Mouse (Mus musculus) forebrain, embryonic 14.5 days (tissue): ENCODE measurements at regions not wholly inside any gene's neighbourhood (a gene's known extent, or its start where the extent isn't known, plus 50 kb on each side); places are given as distances from the start of the nearest gene placed in this dataset.
"Not testable (repeated sequence)": the region's sequence is repeated elsewhere in the genome, so short reads cannot be mapped to it uniquely, and the experiment has no call there.

Experiments used
- ATAC-seq: fragments of 200-750 bp; cut with Nextera tagmentation; 2 replicates; pipeline ENCODE4 v1.8.0; 2017; ENCODE audit warnings: mild to moderate bottlenecking, moderate library complexity
- DNase-seq: peaks from one replicate; pipeline ENCODE4 v3.0.0-alpha.2; 2015; ENCODE audit warnings: low spot score
- H3K27ac ChIP-seq: fragments of 300-500 bp; sonication (generic); 2 replicates; pipeline ENCODE4 v1.5.1; 2014; ENCODE audit warnings: low read depth, mild to moderate bottlenecking, control low read depth, low read length, moderate library complexity
- H3K27me3 ChIP-seq: fragments of 300-500 bp; sonication (generic); replicated peaks from 2 replicates; pipeline ENCODE4 v1.6.1; 2014; ENCODE audit warnings: low read length, control low read depth, mixed read lengths; ENCODE audit not compliant: control insufficient read depth, insufficient read depth
- H3K36me3 ChIP-seq: fragments of 300-500 bp; sonication (generic); 2 replicates; pipeline ENCODE4 v1.6.1; 2014; ENCODE audit warnings: low read length, control low read depth; ENCODE audit not compliant: control insufficient read depth, insufficient read depth
- H3K4me1 ChIP-seq: fragments of 300-500 bp; sonication (generic); 2 replicates; pipeline ENCODE4 v1.6.1; 2014; ENCODE audit warnings: antibody characterized with exemption, low read length, control low read depth; ENCODE audit not compliant: control insufficient read depth, insufficient read depth
- H3K4me2 ChIP-seq: fragments of 300-500 bp; sonication (generic); 2 replicates; pipeline ENCODE4 v1.6.1; 2014; ENCODE audit warnings: mild to moderate bottlenecking, control low read depth, low read length
- H3K4me3 ChIP-seq: fragments of 300-500 bp; sonication (generic); 2 replicates; pipeline ENCODE4 v1.5.1; 2014; ENCODE audit warnings: low read depth, low read length, control low read depth
- H3K9ac ChIP-seq: fragments of 300-500 bp; sonication (generic); 2 replicates; pipeline ENCODE4 v1.6.1; 2014; ENCODE audit warnings: mild to moderate bottlenecking, low read length, control low read depth, moderate library complexity
- H3K9me3 ChIP-seq: fragments of 300-500 bp; sonication (generic); replicated peaks from 2 replicates; pipeline ENCODE4 v1.6.1; 2016; ENCODE audit warnings: low read length, control low read depth, mixed read lengths; ENCODE audit not compliant: control insufficient read depth
- WGBS: fragments of 180-500 bp; shearing (Covaris S2); extraction: QIAGEN DNeasy Blood & Tissue Kit; methylation state at CpG from one replicate; pipeline ENCODE4 v1.1.7; 2014; 5-methylcytosine and 5-hydroxymethylcytosine counted together

DNA sequence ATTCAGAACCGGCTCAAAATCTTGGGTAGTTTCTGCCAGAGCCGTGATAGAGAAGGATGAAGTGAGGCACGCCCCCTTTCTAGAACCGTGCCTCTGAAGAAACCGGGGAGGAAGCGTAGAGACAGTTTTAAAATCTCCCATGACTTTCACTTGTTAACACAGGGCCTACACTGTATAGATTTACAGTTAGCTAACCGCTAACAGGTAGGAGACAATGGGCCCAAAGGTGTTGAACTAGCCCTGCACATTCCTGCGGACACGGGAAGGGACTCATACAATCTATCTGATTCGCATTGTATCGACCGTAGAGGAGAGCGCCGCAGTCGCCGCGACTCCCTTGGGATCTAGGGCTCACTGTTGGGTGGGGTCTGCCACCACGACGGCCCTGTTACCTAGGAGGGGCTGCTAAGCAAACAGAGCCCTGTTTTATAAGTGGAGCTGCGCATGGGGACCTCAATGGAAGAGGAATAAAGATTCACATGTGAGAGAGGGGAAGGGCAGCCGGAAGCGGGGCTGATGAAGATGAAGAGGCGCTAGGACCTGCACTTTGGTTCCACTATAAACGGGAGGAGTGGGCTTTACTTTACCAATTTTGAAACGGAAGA is 89.1 kb downstream of the Cd24a start:
- H3K9ac ChIP-seq, result no peak overlapping the region
- ATAC-seq (no peak), DNase-seq (no peak)
- no peaks in the 10 kb centered on the region for H3K4me1 ChIP-seq
- 67% methylated on average over 25 of the region's 25 CpGs for WGBS
- H3K27ac ChIP-seq, result no peak overlapping the region
- no peaks in the 10 kb centered on the region for H3K27me3 ChIP-seq
- no peak overlapping the region for H3K4me3 ChIP-seq
- H3K36me3 ChIP-seq, result no peaks in the 10 kb centered on the region
- H3K4me2 ChIP-seq, result no peak overlapping the region
- H3K9me3 ChIP-seq, result no peaks in the 10 kb centered on the region

- DNase-seq, result no peak
- Histone ChIP-seq H3K4me1 (no peaks in the 10 kb centered on the region), H3K9me3 (no peaks in the 10 kb centered on the region), H3K27me3 (no peaks in the 10 kb centered on the region), H3K9ac (no peak overlapping the region), H3K27ac (no peak overlapping the region), H3K36me3 (no peaks in the 10 kb centered on the region), H3K4me2 (no peak overlapping the region), H3K4me3 (no peak overlapping the region)
- WGBS, result 84% methylated on average over 11 of the region's 11 CpGs
- ATAC-seq, result no peak
Observed at GRCm38 (mm10) chr10:43667732-43668247, 89.7 kb downstream of the Cd24a start.

DNA sequence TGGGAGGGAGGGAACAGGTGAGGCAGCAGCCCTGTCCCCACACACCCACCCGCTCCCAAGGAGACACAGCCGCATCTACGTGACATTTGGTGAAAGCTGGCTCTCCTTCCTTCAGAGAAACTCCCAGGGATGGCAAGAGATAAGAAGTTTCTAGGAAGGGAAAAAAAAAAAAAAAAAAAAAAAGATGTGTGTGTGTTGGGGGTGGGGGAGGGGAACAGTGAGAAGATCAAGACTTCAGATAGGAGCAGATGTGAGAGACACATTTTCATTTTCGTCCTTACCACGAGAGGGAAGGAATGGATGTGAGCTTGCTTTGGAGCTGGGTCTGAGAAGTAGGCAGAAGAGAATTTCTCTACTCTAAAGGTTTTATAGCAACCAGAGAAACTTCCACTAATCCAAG is 91.4 kb downstream of the Cd24a start:
- H3K9me3 ChIP-seq, result no peaks in the 10 kb centered on the region
- no peaks in the 10 kb centered on the region for H3K36me3 ChIP-seq
- 78% methylated on average over 5 of the region's 5 CpGs for WGBS
- no peak overlapping the region for H3K4me2 ChIP-seq
- no peaks in the 10 kb centered on the region for H3K4me1 ChIP-seq
- H3K4me3 ChIP-seq, result no peak overlapping the region
- H3K27me3 ChIP-seq, result no peaks in the 10 kb centered on the region
- ATAC-seq, result no peak
- no peak overlapping the region for H3K27ac ChIP-seq
- H3K9ac ChIP-seq, result no peak overlapping the region
- no peak for DNase-seq

GRCm38 (mm10) chr10:43670745-43671144 is 92.7 kb downstream of the Cd24a start:
- no peaks in the 10 kb centered on the region for H3K9me3 ChIP-seq
- H3K4me1 ChIP-seq, result no peaks in the 10 kb centered on the region
- no peaks in the 10 kb centered on the region for H3K36me3 ChIP-seq
- H3K9ac ChIP-seq, result no peak overlapping the region
- H3K4me2 ChIP-seq, result no peak overlapping the region
- WGBS, result 83% methylated on average over 1 of the region's 1 CpGs
- no peak overlapping the region for H3K27ac ChIP-seq
- ATAC-seq (no peak), DNase-seq (no peak)
- no peak overlapping the region for H3K4me3 ChIP-seq
- no peaks in the 10 kb centered on the region for H3K27me3 ChIP-seq

DNA sequence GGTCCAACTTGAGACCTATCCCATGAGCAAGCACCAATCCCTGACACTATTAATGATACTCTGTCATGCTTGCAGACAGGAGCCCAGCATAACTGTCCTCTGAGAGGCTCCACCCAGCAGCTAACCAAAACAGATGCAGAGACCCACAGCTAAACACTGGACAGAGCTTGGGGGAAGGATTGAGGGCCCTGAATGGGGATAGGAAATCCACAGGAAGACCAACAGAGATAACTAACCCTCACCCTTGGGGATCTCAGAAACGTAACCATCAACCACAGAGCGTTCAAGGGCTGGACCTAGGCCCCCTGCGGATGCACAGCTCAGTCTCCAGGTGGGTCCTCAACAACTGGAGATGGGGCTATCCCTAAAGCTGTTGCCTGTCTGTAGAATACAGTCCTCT is 93.7 kb downstream of the Cd24a start:
- no peak overlapping the region for H3K4me2 ChIP-seq
- H3K27me3 ChIP-seq, result no peaks in the 10 kb centered on the region
- no peak overlapping the region for H3K4me3 ChIP-seq
- H3K27ac ChIP-seq, result no peak overlapping the region
- H3K4me1 ChIP-seq, result no peaks in the 10 kb centered on the region
- WGBS, result 81% methylated on average over 3 of the region's 3 CpGs
- H3K36me3 ChIP-seq, result no peaks in the 10 kb centered on the region
- no peak for ATAC-seq
- H3K9me3 ChIP-seq, result no peaks in the 10 kb centered on the region
- no peak for DNase-seq
- H3K9ac ChIP-seq, result no peak overlapping the region

GRCm38 (mm10) chr10:43672490-43672889 is 94.4 kb downstream of the Cd24a start:
- WGBS, result 58% methylated on average over 6 of the region's 6 CpGs
- Histone ChIP-seq H3K27me3 (no peaks in the 10 kb centered on the region), H3K4me2 (no peak overlapping the region), H3K9ac (no peak overlapping the region), H3K36me3 (no peaks in the 10 kb centered on the region), H3K27ac (no peak overlapping the region), H3K9me3 (no peaks in the 10 kb centered on the region), H3K4me1 (no peaks in the 10 kb centered on the region), H3K4me3 (no peak overlapping the region)
- DNase-seq (no peak), ATAC-seq (no peak)

DNA sequence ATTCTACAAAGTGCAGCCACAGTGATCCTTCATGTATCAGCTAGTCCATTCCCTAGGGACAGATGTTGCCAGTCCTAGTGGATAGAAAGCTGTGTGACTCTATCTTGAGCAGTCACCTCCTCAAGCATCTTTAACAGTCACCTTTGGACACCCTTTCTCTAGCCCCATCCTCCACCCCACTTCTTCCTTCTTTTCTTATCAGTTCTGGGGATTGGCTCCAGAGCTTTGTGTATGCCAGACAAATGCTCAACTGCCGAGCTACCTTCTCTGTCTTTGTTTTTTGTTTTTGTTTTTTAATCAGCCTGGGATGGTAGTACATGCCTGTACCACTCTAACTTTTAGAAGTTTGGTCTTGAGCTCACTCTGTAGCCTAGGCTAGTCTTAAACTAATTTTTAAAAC is 96.7 kb downstream of the Cd24a start:
- DNase-seq (no peak), ATAC-seq (no peak)
- Histone ChIP-seq H3K4me1 (no peaks in the 10 kb centered on the region), H3K4me2 (no peak overlapping the region), H3K27me3 (no peaks in the 10 kb centered on the region), H3K9me3 (no peaks in the 10 kb centered on the region), H3K4me3 (no peak overlapping the region), H3K9ac (no peak overlapping the region), H3K36me3 (no peaks in the 10 kb centered on the region), H3K27ac (no peak overlapping the region)
- 56% methylated on average over 1 of the region's 1 CpGs for WGBS

DNA sequence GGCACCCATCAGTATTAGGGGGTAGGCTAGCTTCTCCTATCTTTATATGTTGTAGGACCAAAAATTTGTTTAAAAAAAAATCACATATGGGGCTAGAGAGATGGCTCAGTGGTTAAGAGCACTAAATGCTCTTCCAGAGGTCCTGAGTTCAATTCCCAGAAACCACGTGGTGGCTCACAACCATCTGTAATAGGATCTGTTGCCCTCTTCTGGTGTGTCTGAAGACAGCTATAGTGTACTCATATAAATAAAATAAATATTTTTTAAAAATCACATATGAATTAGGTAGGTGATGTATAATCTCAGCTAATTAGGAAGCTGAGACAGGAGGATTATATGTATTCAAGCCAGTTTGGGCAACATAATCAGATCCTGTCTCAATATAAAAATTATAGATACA is 97.4 kb downstream of the Cd24a start:
- H3K9ac ChIP-seq, H3K27ac ChIP-seq, H3K4me1 ChIP-seq, H3K4me2 ChIP-seq, H3K27me3 ChIP-seq, ATAC-seq, H3K4me3 ChIP-seq, H3K9me3 ChIP-seq, H3K36me3 ChIP-seq, DNase-seq: not testable (repeated sequence)
- WGBS, result 73% methylated on average over 1 of the region's 1 CpGs

DNA sequence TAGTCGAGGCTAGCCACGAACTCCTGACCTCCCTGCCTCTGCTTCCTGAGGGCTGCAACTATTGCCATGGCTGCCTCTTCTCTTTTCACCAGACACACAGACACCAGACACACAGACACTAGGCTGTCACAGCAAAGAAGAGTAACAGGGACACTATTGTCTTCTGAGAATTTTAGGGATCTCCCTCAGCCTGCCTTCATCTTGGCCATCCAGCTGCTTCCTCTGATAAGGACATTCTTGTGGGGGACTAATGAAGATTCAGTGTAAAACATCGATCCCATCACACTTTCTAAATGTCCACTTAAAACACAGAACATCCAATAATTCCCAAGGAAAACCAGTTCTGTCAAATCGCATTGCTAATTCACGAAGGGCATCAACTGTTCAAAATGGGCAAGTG is 98.2 kb downstream of the Cd24a start:
- WGBS, result 91% methylated on average over 5 of the region's 5 CpGs
- Histone ChIP-seq H3K27ac (no peak overlapping the region), H3K27me3 (no peaks in the 10 kb centered on the region), H3K4me1 (no peaks in the 10 kb centered on the region), H3K36me3 (no peaks in the 10 kb centered on the region), H3K4me2 (no peak overlapping the region), H3K9ac (no peak overlapping the region), H3K4me3 (no peak overlapping the region), H3K9me3 (no peaks in the 10 kb centered on the region)
- DNase-seq (no peak), ATAC-seq (no peak)
